Mouse (Mus musculus): ENCODE measurements at regions not wholly inside any gene's neighbourhood (a gene's known extent, or its start where the extent isn't known, plus 50 kb on each side); places are given as distances from the start of the nearest gene placed in this dataset.
A peak's percentile ranks its signal among the peaks of the same experiment; 100 is the strongest.

DNA sequence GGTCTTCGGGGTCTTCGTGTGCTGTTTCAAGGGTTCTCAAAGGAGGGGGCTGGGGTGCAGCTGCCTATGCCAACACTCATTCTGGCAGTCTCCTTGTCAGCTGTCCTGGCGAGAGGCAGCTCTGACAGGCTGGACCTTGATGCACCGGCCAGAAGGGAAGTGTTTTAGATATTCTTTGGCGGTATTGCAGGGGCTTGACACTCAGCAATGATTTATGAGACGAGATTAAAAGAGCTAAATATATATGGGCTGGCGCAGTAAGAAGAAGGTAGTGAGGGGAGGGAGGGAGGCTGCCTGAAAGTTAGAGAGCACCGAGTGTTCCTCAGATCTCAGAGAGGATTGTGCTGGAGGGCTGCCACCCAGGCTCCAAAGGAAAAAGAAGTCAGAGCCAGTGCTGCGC is 50.2 kb upstream of the Pdzd8 start:
- no peak for DNase-seq (ENCODE audit: low read depth)

GRCm38 (mm10) chr19:59396506-59396905 is 50.9 kb upstream of the Pdzd8 start:
- DNase-seq (ENCODE audit: low read depth): no peak

- DNase-seq (ENCODE audit: low read depth): no peak
These were observed 54.4 kb upstream of the Pdzd8 start for GRCm38 (mm10) chr19:59399849-59400585.

DNA sequence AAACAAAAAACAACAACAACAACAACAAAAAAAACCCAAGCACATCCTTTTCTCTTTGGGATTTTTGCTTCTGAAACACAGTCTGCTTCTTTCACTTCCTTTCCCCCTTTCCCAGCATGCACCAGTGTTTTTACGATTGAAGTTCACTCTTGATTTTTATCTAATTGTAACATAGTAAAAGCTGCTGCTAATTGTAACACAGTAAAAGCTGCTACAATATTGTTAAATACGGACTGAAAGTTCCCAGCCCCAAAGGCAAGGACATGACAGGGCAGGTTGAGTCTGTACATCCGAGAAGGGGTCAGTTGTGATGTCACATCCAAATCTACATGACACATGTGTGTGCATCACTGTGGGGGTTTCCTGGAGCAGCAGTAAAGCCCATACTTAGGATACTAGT is 55.7 kb upstream of the Pdzd8 start:
- peak; percentile 26 for DNase-seq (ENCODE audit: low read depth)

GRCm38 (mm10) chr19:59402097-59402496 is 56.1 kb upstream of the Emx2 start:
- DNase-seq (ENCODE audit: low read depth): peak; percentile 19

- DNase-seq (ENCODE audit: low read depth): no peak
These were observed 54.1 kb upstream of the Emx2 start for GRCm38 (mm10) chr19:59404082-59404481.

DNA sequence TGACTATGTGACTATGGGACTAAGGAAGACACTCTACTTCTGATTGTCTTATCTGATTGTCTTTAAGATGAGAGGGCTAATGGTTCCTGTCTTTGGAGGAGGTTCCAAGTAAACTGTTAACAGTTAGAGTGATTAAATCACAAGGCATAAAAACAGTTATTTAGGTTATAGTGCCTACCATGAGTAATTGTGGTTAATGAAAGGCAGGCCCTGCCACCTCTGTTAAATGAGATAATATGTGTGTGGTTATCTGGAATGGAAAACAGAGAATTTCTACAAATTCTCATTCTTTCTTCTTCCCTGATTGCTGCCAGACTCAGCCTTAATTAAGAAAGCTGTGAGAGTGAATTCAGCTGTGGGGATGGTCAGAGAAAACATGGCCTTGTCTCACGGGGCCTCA is 53.4 kb upstream of the Emx2 start:
- DNase-seq (ENCODE audit: low read depth): no peak

DNA sequence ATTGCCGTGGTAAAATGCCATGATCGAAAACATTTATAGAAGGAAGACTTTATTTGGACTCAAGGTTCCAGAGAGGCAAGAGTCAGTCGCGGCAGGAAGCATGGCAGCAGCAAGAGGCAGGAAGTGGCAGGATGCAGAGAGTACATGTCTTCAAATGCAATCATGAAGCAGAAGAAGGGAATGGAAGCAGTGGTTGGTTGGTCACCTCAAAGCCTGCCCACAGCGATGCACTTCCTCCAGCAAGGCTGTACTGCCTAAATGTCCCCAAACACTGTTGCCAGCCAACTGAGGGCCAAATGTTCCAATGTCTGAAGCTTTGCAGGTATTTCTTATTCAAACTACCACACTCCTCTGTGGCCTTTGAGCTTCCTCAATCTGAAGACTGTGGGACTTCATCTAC is 52.6 kb upstream of the Emx2 start:
- DNase-seq (ENCODE audit: low read depth): no peak

DNA sequence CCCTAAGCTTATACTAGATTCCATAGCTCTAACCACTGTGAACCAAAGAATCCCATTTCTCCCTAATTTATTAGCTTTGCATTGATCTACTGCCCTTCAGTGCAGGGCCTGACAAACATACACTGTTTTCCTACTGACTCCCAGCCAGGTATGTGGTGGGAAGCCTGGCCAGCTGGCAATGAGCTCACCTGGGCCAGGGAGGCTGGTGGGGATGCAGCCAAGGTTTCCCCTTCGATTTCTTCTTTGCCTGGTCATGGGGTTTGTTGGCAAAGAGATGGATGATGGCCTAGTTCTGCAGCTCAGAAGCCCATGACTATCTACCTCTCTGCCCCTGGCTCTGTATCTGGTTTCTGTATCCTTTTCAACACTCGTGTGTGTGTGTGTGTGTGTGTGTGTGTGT is 50.1 kb upstream of the Emx2 start:
- no peak for DNase-seq (ENCODE audit: low read depth)
